Mouse (Mus musculus) embryo, embryonic 11.5 days (tissue): ENCODE data around the gene Eif3g.

Experiments used
- DNase-seq: peaks from one replicate; pipeline ENCODE4 v3.0.0-alpha.2; 2012; ENCODE audit warnings: low read depth, low spot score

The Eif3g gene

DNA sequence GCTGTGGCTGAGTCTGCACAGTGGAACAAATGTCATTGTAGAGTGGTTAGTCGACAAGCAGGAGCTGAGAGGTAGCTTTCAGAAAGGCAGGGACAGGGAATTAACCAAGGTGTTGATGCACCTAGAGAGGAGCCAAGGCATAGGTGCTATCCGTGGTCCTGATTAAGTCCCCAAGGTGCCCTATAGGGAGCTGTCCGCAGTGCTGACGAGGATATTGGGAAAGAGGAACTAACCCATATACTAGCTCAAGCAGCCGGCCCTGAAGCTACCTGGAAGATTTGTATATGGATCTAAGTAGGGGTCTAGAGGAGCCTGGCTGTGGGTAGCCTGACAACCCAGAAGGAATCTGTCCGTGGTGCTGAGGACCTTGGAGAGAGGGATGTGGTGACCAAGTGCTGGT is 41.3 kb downstream of the Eif3g start:
- DNase-seq: peak; percentile 66

DNA sequence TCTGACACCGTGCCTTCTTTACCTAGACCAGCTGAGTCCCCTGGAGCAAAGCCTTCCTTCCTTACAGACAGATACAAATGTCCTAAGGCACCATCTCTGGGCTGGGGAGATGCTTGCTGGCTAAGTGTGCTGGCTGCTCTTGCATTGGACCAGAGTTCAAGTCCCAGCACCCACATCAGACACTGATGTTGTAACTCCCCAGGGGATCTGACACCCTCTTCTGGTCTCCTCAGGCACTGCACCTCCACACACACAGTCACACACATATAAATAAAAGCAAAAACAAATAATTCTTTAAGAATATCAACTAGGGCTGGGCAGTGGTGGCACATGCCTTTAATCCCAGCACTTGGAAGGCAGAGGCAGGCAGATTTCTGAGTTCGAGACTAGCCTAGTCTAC is 48.2 kb downstream of the Eif3g start:
- DNase-seq: no peak
